Mouse (Mus musculus): ENCODE results near the gene Pald1.

- TF ChIP-seq POLR2A (IDR thresholded peaks at IDR 0.05; ENCODE audit: extremely low read depth, insufficient read depth, low read length), result no peak
- TF ChIP-seq CTCF (IDR thresholded peaks at IDR 0.05; ENCODE audit: extremely low read depth, insufficient read depth, low read length), result no peak
Observed at GRCm38 (mm10) chr10:61277918-61278674, 105.2 kb downstream of the Pald1 start.
